In the genomic region with DNA sequence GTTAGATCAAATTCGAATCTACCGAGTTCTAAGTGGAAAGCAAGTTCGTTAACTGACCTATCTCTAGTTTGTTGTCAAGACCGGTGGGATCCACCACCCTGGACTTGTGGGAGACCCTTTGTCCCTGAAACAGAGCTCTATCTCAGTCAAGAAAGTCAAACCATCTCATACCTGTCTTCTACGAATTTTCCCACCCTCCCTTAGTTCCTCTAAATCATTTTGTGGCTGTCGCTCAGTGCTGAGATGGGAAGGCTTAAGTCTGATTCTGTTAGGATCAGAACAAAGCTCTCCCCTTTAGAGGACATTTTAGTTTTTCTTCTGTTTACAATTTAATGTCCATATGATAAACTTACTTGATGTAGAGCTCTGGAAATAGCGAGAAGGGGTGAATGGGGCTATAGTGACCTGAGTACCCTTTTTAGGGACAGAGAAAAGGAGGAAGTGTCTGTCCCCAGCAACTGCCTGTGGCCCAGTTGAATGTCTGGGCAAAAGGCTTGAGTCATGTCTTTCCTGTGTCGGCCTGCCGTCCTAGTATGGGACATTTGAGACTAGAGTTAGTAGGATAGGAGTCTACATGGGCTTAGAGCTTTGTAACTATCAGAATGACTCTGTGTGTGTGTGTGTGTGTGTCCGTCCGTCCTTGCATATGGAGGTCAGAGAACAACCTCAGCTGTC, we compare ENCODE assay signal across 9 mouse cellular contexts. TPM values are rescaled to one million over a fixed set of nuclear protein-coding genes. Genes with fewer than 3 reads are reported as not detected.
DNase-seq lines count a peak whose midpoint lies in the region; ATAC-seq lines count a peak whose summit lies in the region.
"Had no signal": no experiment of that assay in that cellular context is flagged by ENCODE, and none has a peak within 500 bp of the region (broad histone marks: within the 10 kb centered on the region; RNA-seq: fewer than 3 reads in every experiment).

No protein-coding gene starts in this region.

- H3K4me3 ChIP-seq in kidney, embryonic 16.5 days (ENCODE audit: low read length) = peak overlapping the region; percentile 91
- H3K4me3 ChIP-seq in brown adipose tissue, adult 24 weeks (ENCODE audit: insufficient read depth, low read depth, low read length) = 0 out of 2 replicates have a peak overlapping the region, but pooled peaks have one; percentile 94
- H3K4me3 ChIP-seq in hindbrain, embryonic 14.5 days (replicated peaks; ENCODE audit: low read length) = peak overlapping the region; percentile 72
- H3K4me3 ChIP-seq in midbrain, embryonic 14.5 days (replicated peaks; ENCODE audit: low read depth, low read length) = peak overlapping the region; percentile 90

- peak overlapping the region; percentile 78 for H3K9ac ChIP-seq in kidney, embryonic 16.5 days (replicated peaks; ENCODE audit: low read length)
- H3K9ac ChIP-seq in hindbrain, embryonic 14.5 days = peak overlapping the region; percentile 87
- H3K9ac ChIP-seq in midbrain, embryonic 14.5 days (replicated peaks; ENCODE audit: low read length) = peak overlapping the region; percentile 91

- no peak for DNase-seq in kidney, adult 8-10 months
- DNase-seq in hindbrain, embryonic 14.5 days (ENCODE audit: low spot score) = peak; percentile 33
- peak; percentile 41 for DNase-seq in midbrain, embryonic 14.5 days
- DNase-seq in right cerebral cortex, adult 2 months (ENCODE audit: low spot score in 2 of 2) = no peak
- no peak for DNase-seq in gastrocnemius, adult 8-10 months (ENCODE audit: low spot score in 2 of 2)
- DNase-seq in gastrocnemius, postnatal 14 days = no peak

- no peaks in the 10 kb centered on the region for H3K9me3 ChIP-seq in kidney, embryonic 16.5 days (ENCODE audit: low read length)
- H3K9me3 ChIP-seq in hindbrain, embryonic 14.5 days (ENCODE audit: control insufficient read depth, low read length) = no peaks in the 10 kb centered on the region
- H3K9me3 ChIP-seq in midbrain, embryonic 14.5 days (ENCODE audit: control insufficient read depth, low read length) = no peaks in the 10 kb centered on the region

- no peaks in the 10 kb centered on the region for H3K36me3 ChIP-seq in kidney, embryonic 16.5 days (ENCODE audit: insufficient read depth, low read length)
- H3K36me3 ChIP-seq in hindbrain, embryonic 14.5 days (replicated peaks; ENCODE audit: control insufficient read depth, insufficient read depth) = no peaks in the 10 kb centered on the region
- no peaks in the 10 kb centered on the region for H3K36me3 ChIP-seq in midbrain, embryonic 14.5 days (ENCODE audit: control insufficient read depth, insufficient read depth, low read length)
- H3K36me3 ChIP-seq: G1E had no signal

- H3K27me3 ChIP-seq in kidney, embryonic 16.5 days (ENCODE audit: insufficient read depth, low read length) = no peaks in the 10 kb centered on the region
- no peaks in the 10 kb centered on the region for H3K27me3 ChIP-seq in hindbrain, embryonic 14.5 days (ENCODE audit: control insufficient read depth, insufficient read depth, low read length)
- no peaks in the 10 kb centered on the region for H3K27me3 ChIP-seq in midbrain, embryonic 14.5 days (ENCODE audit: control insufficient read depth, insufficient read depth, low read length)

- peak overlapping the region; percentile 94 for H3K4me2 ChIP-seq in kidney, embryonic 16.5 days (replicated peaks; ENCODE audit: low read depth, low read length)
- H3K4me2 ChIP-seq in hindbrain, embryonic 14.5 days (replicated peaks) = peak overlapping the region; percentile 82
- peak overlapping the region; percentile 87 for H3K4me2 ChIP-seq in midbrain, embryonic 14.5 days (ENCODE audit: low read length)

- 57% methylated on average over 11 of the region's 11 CpGs for WGBS in kidney, embryonic 16.5 days
- WGBS in hindbrain, embryonic 14.5 days = 66% methylated on average over 11 of the region's 11 CpGs
- 64% methylated on average over 11 of the region's 11 CpGs for WGBS in midbrain, embryonic 14.5 days

- intact Hi-C loops in gastrocnemius, postnatal 14 days (cut with DNase I; ENCODE audit: low total_unique reads) = loop anchor here (10.0 kb wide), 1 partner anchor 192 kb away; no protein-coding TSS in a partner anchor

- no peak for ATAC-seq in kidney, embryonic 16.5 days (ENCODE audit: low FRiP score, low TSS enrichment)
- no peak for ATAC-seq in hindbrain, embryonic 14.5 days (ENCODE audit: low FRiP score)
- ATAC-seq in midbrain, embryonic 14.5 days (ENCODE audit: low FRiP score, low TSS enrichment) = no peak

- H3K27ac ChIP-seq in kidney, embryonic 16.5 days (ENCODE audit: low read length) = peak overlapping the region; percentile 2; the same call in 1 of the 2 replicates
- no peak overlapping the region for H3K27ac ChIP-seq in brown adipose tissue, adult 24 weeks (replicated peaks; ENCODE audit: low read depth, low read length)
- H3K27ac ChIP-seq in hindbrain, embryonic 14.5 days = peak overlapping the region; percentile 95
- peak overlapping the region; percentile 95 for H3K27ac ChIP-seq in midbrain, embryonic 14.5 days (replicated peaks; ENCODE audit: low read depth, low read length)

- H3K4me1 ChIP-seq in kidney, embryonic 16.5 days (ENCODE audit: insufficient read depth, low read length) = peaks cover 28% of the 10 kb centered on the region
- H3K4me1 ChIP-seq in brown adipose tissue, adult 24 weeks (ENCODE audit: control insufficient read depth, insufficient read depth, insufficient read length, low read length) = no peaks in the 10 kb centered on the region; the same call in 1 of the 2 replicates
- peaks cover 22% of the 10 kb centered on the region for H3K4me1 ChIP-seq in hindbrain, embryonic 14.5 days (replicated peaks; ENCODE audit: control insufficient read depth, insufficient read depth, low read length)
- peaks cover 20% of the 10 kb centered on the region for H3K4me1 ChIP-seq in midbrain, embryonic 14.5 days (ENCODE audit: control insufficient read depth, insufficient read depth, low read length)

RNA-seq across cellular contexts. Expression of gene Mgat5, which starts 2.2 kb away (rescaled TPM):
- 8.1 and 9.7 TPM in 2 replicates for polyA plus RNA-seq in kidney, embryonic 16.5 days (2015; fragmentation: Nextera tagmentation; extraction: Ambion mirVana)
- polyA plus RNA-seq in brown adipose tissue, adult 24 weeks (2012; ENCODE audit: insufficient read depth, insufficient read length, missing spikeins) = 2.2 and 2.7 TPM in 2 replicates
- polyA plus RNA-seq in hindbrain, embryonic 14.5 days (2014; fragmentation: Nextera tagmentation; extraction: Ambion mirVana) = 15.9 and 16.3 TPM in 2 replicates
- polyA plus RNA-seq in midbrain, embryonic 14.5 days (2014; fragmentation: Nextera tagmentation; extraction: Ambion mirVana) = 18.3 and 21.4 TPM in 2 replicates
- under 1 TPM; 0.44 to 0.99 (median 0.85) TPM for total RNA-seq in gastrocnemius, adult 8-10 months (2022)
- 1 to 10 TPM; 2.1 to 2.5 TPM for total RNA-seq in gastrocnemius, postnatal 14 days (2021)
- polyA plus RNA-seq: G1E had no signal

Comparison
In these comparisons a context has a peak if more than half of its experiments do, and no peak if none do; other contexts are left out.
1. DNase-seq: peak in hindbrain, embryonic 14.5 days (single experiment) and midbrain, embryonic 14.5 days (single experiment); none in kidney, adult 8-10 months (0 of 2), right cerebral cortex, adult 2 months (0 of 2), gastrocnemius, adult 8-10 months (0 of 2) and gastrocnemius, postnatal 14 days (single experiment).
2. Peak in every context shown above with its lines, with median percentiles within 50 percentile points of each other: H3K4me2 ChIP-seq, H3K4me3 ChIP-seq and H3K9ac ChIP-seq.